Mouse (Mus musculus): ENCODE data around the gene Adm. TPM values are rescaled to one million over a fixed set of nuclear protein-coding genes. Genes with fewer than 3 reads are reported as not detected.

Adm gene
- polyA plus RNA-seq, 1 experiment, result not detected

DNA sequence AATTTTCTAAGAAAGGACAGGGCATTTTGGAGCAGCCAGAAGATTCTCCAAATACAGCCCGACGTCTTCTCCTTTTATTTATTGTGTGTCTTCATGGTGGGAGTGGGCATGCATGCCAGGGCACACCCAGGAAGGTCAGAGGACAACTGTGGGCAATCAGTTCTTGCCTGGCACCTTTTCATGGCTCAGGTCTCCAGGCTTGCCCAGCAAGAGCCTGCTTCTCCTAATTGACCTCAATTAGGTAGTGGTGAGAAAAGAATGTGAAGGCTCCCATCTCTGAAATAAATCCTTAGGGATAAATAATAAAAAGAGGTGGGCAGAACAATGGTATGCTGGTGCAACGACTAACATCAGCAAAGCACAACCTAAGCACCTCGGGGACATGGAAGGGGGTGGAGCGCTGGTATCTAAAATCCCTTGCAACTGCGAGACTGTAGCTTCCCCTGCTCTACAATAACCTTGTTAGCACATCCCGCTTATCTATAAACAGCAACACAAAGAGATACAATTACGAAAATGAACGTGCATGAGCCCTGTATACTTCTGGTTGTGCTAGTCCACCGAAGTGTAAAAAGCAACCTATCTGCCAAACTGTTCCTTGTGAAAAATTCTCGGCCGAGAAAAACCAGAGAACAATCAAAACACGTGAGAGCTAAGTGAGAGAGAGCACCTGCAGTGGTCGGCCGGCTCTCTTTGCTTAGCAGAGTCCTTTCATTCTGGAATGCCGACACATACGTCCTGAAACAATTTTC, 13.9 kb upstream of the Adm start:
- Histone ChIP-seq H3K27me3 (ENCODE audit: control insufficient read depth) (peaks cover 75% of the 10 kb centered on the region), H3K9me3 (ENCODE audit: control insufficient read depth, low read length) (peaks cover 3% of the 10 kb centered on the region; the same call in 1 of the 2 replicates), H3K4me1 (ENCODE audit: control insufficient read depth) (peaks cover 6% of the 10 kb centered on the region), H3K36me3 (ENCODE audit: control insufficient read depth) (no peaks in the 10 kb centered on the region), H3K4me3 (replicated peaks) (peak overlapping the region; percentile 54)
- TF ChIP-seq TAL1 (IDR thresholded peaks at IDR 0.05; ENCODE audit: low read length), result no peak
- no peak for TF ChIP-seq GATA1 (IDR thresholded peaks at IDR 0.05; ENCODE audit: low read length)

DNA sequence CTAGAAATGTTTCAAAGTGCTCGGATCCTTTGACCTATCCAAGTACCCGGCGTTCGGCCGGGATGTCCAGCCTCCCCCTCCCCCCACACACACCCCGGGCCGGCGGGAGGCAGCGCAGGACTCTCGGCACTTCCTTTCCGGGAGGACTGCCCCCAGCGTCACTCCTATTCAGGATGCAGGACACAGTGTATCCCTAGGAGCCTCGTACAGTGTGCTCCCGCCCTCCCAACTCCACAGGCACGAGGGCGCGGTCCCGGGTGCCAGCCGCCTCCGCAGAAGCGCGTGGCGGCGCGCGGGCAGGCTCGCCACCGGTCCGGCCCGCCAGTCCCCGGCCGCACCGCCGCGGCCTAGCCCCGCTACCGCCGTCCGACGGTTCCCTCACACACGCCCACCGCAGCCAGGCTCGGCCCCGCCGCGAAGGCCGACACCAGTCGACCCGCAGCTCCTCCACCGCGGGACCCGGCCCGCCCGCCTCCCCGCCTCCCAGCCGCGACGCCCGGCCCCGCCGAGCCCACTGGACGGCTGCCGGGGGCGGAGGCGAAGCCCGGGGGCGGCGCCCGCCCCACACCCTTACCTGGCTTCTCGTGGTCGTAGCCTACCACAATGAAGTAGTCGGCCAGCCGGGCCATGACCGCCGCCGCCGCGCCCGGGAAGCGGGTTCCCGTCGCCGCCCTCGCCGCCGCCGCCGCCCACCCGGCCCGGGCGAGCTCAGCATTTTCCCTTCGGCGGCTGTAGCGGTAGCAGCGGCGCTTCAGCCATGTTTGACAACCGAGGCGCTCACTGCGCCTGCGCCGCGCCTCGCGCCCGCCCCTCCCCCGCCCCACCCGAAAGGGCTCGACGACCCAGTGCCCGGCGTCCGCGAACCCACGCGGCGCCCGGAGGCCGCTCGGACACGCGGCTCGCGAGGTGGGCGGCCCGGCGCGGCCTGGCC, 13.1 kb upstream of the Adm start, which contains the start of gene Sbf2:
Sbf2 (minus strand) TSS at position 790 of the 931 bp plus-strand sequence.
- H3K36me3 ChIP-seq (ENCODE audit: control insufficient read depth), result no peaks in the 10 kb centered on the region
- peaks cover 6% of the 10 kb centered on the region for H3K4me1 ChIP-seq (ENCODE audit: control insufficient read depth)
- peaks cover 3% of the 10 kb centered on the region; the same call in 1 of the 2 replicates for H3K9me3 ChIP-seq (ENCODE audit: control insufficient read depth, low read length)
- H3K27me3 ChIP-seq (ENCODE audit: control insufficient read depth), result peaks cover 83% of the 10 kb centered on the region
- TF ChIP-seq GATA1 (IDR thresholded peaks at IDR 0.05; ENCODE audit: low read length) (no peak), TAL1 (IDR thresholded peaks at IDR 0.05; ENCODE audit: low read length) (no peak)
- H3K4me3 ChIP-seq (replicated peaks), result peak within 1 kb of the TSS; percentile 54

DNA sequence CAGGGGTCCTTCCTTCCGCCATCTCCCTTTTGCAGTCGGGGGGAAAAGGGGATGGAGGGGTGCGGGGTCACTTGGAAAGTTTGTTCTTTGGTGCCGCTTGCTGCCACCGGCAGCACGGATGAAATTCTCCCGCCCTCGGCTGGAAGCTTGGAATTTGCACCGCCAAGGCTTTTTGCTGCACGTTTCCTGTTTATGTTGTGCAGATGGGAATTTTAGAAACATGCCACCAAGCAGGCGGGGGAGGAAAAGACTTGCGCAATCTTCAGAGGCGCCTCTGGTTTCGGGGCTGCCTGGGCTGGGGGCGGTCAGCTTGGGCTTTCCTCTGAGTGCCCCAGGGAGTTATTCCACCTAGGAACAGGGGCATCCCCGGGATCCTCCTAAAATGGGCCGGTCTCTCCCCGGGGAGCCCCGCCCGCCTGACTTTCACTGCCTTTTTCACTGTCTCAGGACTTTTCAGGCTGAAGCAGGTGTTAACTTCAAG, 12.3 kb upstream of the Adm start:
- H3K4me1 ChIP-seq (ENCODE audit: control insufficient read depth), result peaks cover 6% of the 10 kb centered on the region
- H3K4me3 ChIP-seq (replicated peaks), result peak overlapping the region; percentile 54
- peaks cover 3% of the 10 kb centered on the region; the same call in 1 of the 2 replicates for H3K9me3 ChIP-seq (ENCODE audit: control insufficient read depth, low read length)
- TF ChIP-seq TAL1 (IDR thresholded peaks at IDR 0.05; ENCODE audit: low read length), result no peak
- no peak for TF ChIP-seq GATA1 (IDR thresholded peaks at IDR 0.05; ENCODE audit: low read length)
- H3K36me3 ChIP-seq (ENCODE audit: control insufficient read depth), result no peaks in the 10 kb centered on the region
- peaks cover 91% of the 10 kb centered on the region for H3K27me3 ChIP-seq (ENCODE audit: control insufficient read depth)

DNA sequence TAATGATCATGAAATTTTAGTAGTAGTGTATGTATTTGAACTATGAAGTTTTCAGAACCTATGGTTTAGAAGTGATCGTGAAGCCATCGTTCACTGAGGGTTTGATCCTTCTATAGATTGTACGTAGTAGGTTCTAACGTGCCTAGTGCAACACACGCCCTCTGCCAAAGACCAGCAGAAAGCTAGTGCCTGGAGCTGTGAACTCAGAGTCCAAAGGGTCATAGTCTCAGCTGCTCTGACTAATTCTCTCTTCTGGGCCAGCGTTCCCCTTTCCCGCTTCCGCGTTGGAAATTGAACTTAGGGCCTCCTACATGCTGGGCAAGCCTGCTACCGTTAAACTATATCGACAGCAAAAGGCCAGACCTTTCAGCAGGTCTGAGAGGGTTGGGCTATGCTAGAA, 11.7 kb upstream of the Adm start:
- H3K27me3 ChIP-seq (ENCODE audit: control insufficient read depth), result peaks cover 96% of the 10 kb centered on the region

DNA sequence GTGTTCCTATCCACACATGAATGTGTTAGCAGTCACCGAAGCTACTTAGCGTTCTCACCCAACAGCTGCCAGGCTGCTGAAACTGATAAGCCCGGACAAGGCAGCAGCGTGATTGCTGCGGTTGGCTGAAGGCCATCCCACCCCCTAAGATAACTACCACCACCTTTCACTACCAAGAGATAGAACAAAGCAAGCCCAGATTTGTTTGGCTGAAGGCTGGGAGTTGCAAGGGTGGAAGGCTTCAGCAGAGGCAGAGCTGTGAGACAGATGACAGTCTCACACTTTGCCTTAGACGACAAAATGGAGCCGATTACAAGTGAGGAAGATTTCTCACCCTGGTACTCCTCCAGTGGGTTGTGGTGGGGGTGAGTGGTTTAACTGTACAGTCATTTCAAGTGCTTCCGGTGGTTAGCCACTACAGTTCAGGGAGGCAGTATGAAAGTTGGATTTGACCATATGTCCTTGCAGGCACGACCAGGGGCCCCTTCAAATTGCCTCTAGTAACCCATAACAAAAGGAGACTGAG, 8.3 kb upstream of the Adm start:
- Histone ChIP-seq H3K4me1 (ENCODE audit: control insufficient read depth) (peaks cover 4% of the 10 kb centered on the region), H3K9me3 (ENCODE audit: control insufficient read depth, low read length) (peaks cover 2% of the 10 kb centered on the region; the same call in 1 of the 2 replicates), H3K36me3 (ENCODE audit: control insufficient read depth) (no peaks in the 10 kb centered on the region), H3K27me3 (ENCODE audit: control insufficient read depth) (peaks cover 76% of the 10 kb centered on the region), H3K4me3 (replicated peaks) (no peak overlapping the region)
- TF ChIP-seq GATA1 (IDR thresholded peaks at IDR 0.05; ENCODE audit: low read length) (no peak), TAL1 (IDR thresholded peaks at IDR 0.05; ENCODE audit: low read length) (no peak)

More for the DNA sequence above, 11.7 kb upstream of the Adm start:
- Histone ChIP-seq H3K4me1 (ENCODE audit: control insufficient read depth) (peaks cover 6% of the 10 kb centered on the region), H3K36me3 (ENCODE audit: control insufficient read depth) (no peaks in the 10 kb centered on the region), H3K4me3 (replicated peaks) (no peak overlapping the region), H3K9me3 (ENCODE audit: control insufficient read depth, low read length) (peaks cover 3% of the 10 kb centered on the region; the same call in 1 of the 2 replicates)
- no peak for TF ChIP-seq GATA1 (IDR thresholded peaks at IDR 0.05; ENCODE audit: low read length)
- TF ChIP-seq TAL1 (IDR thresholded peaks at IDR 0.05; ENCODE audit: low read length), result no peak

DNA sequence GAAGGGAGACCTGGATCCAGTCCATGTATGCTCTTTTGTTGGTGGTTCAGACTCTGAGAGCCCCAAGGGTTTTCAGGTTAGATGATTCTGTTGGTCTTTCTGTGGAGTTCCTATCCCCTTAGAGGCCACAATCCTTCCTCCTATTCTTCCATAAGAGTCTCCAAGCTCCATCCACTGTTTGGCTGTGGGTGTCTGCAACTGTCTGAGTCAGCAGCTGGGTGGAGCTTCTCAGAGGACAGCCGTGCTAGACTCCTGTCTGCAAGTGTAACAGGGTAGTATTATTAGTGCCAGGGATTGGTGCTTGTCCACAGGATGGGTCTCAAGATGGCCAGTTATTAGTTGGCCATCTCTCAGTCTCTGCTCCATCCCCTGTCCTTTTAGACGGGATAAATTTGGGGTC, 3.4 kb upstream of the Adm start:
- Histone ChIP-seq H3K4me1 (ENCODE audit: control insufficient read depth) (no peaks in the 10 kb centered on the region), H3K36me3 (ENCODE audit: control insufficient read depth) (no peaks in the 10 kb centered on the region), H3K4me3 (replicated peaks) (no peak overlapping the region), H3K27me3 (ENCODE audit: control insufficient read depth) (peaks cover 75% of the 10 kb centered on the region), H3K9me3 (ENCODE audit: control insufficient read depth, low read length) (peaks cover 2% of the 10 kb centered on the region; the same call in 1 of the 2 replicates)
- TF ChIP-seq TAL1 (IDR thresholded peaks at IDR 0.05; ENCODE audit: low read length) (no peak), GATA1 (IDR thresholded peaks at IDR 0.05; ENCODE audit: low read length) (no peak)

DNA sequence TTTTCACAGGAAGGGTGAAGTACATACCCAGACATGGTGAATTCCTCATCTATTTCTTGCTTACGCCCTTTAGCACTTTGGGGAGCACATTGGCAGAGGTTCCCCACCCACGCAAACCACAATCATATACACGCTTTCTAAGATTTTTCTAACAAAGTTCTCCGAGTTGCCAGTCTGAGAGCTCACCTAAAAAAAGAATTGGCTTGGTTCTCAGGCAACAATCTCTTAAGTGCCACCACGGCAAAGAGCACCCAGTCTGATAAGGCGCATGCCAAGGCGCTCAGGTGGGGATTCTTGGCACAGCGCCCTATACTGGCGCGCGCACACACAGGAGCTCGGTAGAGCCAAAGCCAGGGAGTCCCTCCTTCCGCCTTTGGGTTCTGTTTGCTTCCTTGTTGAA, 2.5 kb upstream of the Adm start:
- H3K4me3 ChIP-seq (replicated peaks), result no peak overlapping the region
- no peaks in the 10 kb centered on the region for H3K36me3 ChIP-seq (ENCODE audit: control insufficient read depth)
- no peak for TF ChIP-seq TAL1 (IDR thresholded peaks at IDR 0.05; ENCODE audit: low read length)
- TF ChIP-seq GATA1 (IDR thresholded peaks at IDR 0.05; ENCODE audit: low read length), result no peak
- H3K9me3 ChIP-seq (ENCODE audit: control insufficient read depth, low read length), result peaks cover 2% of the 10 kb centered on the region; the same call in 1 of the 2 replicates
- H3K27me3 ChIP-seq (ENCODE audit: control insufficient read depth), result peaks cover 75% of the 10 kb centered on the region
- H3K4me1 ChIP-seq (ENCODE audit: control insufficient read depth), result no peaks in the 10 kb centered on the region

DNA sequence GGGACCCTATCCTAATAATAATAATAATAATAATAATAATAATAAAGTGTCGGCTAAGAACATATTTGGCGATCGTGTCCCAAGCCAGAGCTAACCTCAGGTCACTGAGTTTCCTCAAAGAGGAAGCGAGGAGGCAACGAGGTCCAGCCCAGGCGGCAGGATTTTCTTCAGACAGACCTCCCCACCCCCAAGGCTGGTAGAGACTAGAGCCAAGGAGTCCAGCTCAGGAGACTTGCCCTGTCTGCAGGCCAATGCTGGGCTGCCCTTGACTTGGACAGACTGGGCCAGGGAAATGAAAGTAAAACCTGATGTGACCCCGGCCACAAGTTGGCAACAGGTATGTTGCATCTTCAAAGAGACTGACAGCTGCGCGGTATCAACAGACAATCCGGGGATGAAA, 2.0 kb upstream of the Adm start:
- peaks cover 75% of the 10 kb centered on the region for H3K27me3 ChIP-seq (ENCODE audit: control insufficient read depth)
- H3K36me3 ChIP-seq (ENCODE audit: control insufficient read depth), result no peaks in the 10 kb centered on the region
- H3K4me1 ChIP-seq (ENCODE audit: control insufficient read depth), result no peaks in the 10 kb centered on the region; the same call in 1 of the 2 replicates
- H3K9me3 ChIP-seq (ENCODE audit: control insufficient read depth, low read length), result peaks cover 2% of the 10 kb centered on the region; the same call in 1 of the 2 replicates
- no peak overlapping the region for H3K4me3 ChIP-seq (replicated peaks)
- TF ChIP-seq TAL1 (IDR thresholded peaks at IDR 0.05; ENCODE audit: low read length) (no peak), GATA1 (IDR thresholded peaks at IDR 0.05; ENCODE audit: low read length) (no peak)

All from erythroblast, embryonic 14.5 days (primary cell).